42 mouse cellular contexts compared by ENCODE assay signal in the genomic region with DNA sequence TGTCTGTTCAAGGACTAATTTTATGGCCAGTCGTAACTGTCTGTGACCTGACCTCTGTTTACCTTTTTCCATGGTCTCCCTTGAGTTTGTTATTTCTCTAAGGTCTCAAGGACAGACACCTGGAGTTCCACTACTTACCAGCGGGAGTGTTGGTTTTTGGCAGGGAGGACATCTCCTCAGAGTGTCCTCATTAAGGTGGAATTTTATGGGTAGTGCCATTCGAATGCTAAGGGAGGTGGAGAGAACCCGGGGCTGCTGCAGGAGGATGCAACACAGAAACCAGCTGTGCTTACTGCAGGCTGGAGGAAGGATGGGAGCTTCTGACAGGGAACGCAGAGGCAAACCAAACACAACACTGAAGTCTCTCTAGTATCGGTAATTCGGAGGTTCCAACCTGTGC. TPM values are rescaled to one million over a fixed set of nuclear protein-coding genes. Genes with fewer than 3 reads are reported as not detected.
"Had no signal": no experiment of that assay in that cellular context is flagged by ENCODE, and none has a peak within 500 bp of the region (broad histone marks: within the 10 kb centered on the region; RNA-seq: fewer than 3 reads in every experiment).

No protein-coding gene starts in this region.

- H3K27me3 ChIP-seq: heart, embryonic 12.5 days; heart, embryonic 13.5 days; heart, embryonic 15.5 days; hindbrain, embryonic 12.5 days; hindbrain, embryonic 15.5 days; intestine, embryonic 15.5 days; kidney, embryonic 15.5 days had no signal

- H3K9me3 ChIP-seq: heart, embryonic 10.5 days; heart, embryonic 12.5 days; heart, embryonic 13.5 days; heart, embryonic 15.5 days; hindbrain, embryonic 12.5 days; hindbrain, embryonic 15.5 days; intestine, embryonic 15.5 days; kidney, embryonic 15.5 days had no signal

- DNase-seq: heart, postnatal 10 days; heart, postnatal 14 days; heart, postnatal 36 days; heart, postnatal 4 days; kidney, adult 11 months; kidney, adult 18-20 months; kidney, adult 2 months; kidney, adult 8-10 months; kidney, adult 9 months; kidney, postnatal 10 days; kidney, postnatal 14 days; kidney, postnatal 25 days; kidney, postnatal 36 days; kidney, postnatal 4 days; layer of hippocampus, adult 9-11 months; layer of hippocampus, postnatal 36 days had no signal

- H3K9ac ChIP-seq: heart, embryonic 12.5 days; heart, embryonic 13.5 days; heart, embryonic 15.5 days; hindbrain, embryonic 12.5 days; hindbrain, embryonic 14.5 days; hindbrain, embryonic 15.5 days; intestine, embryonic 15.5 days; kidney, embryonic 15.5 days had no signal

- ATAC-seq: hindbrain, embryonic 16.5 days; hindbrain, postnatal 0 days; inflammation-experienced regulatory T-cells, adult 6 months; intestine, embryonic 15.5 days; intestine, postnatal 0 days had no signal

- H3K36me3 ChIP-seq: heart, embryonic 10.5 days; heart, embryonic 12.5 days; heart, embryonic 13.5 days; heart, embryonic 15.5 days; hindbrain, embryonic 10.5 days; hindbrain, embryonic 12.5 days; hindbrain, embryonic 15.5 days; intestine, embryonic 15.5 days; kidney, embryonic 15.5 days had no signal

- H3K27ac ChIP-seq: heart, embryonic 10.5 days; heart, embryonic 13.5 days; heart, embryonic 15.5 days; hindbrain, embryonic 10.5 days; hindbrain, embryonic 12.5 days; hindbrain, embryonic 14.5 days; hindbrain, embryonic 15.5 days; hindbrain, postnatal 0 days; intestine, embryonic 15.5 days; kidney, embryonic 15.5 days; kidney, postnatal 0 days; layer of hippocampus, adult 2 months; left cerebral cortex, adult 2 months had no signal

- H3K4me3 ChIP-seq: heart, embryonic 10.5 days; heart, embryonic 12.5 days; heart, embryonic 13.5 days; heart, embryonic 15.5 days; hindbrain, embryonic 10.5 days; hindbrain, embryonic 12.5 days; hindbrain, embryonic 15.5 days; intestine, embryonic 15.5 days; kidney, embryonic 15.5 days; layer of hippocampus, adult 2 months; left cerebral cortex, adult 2 months had no signal

- H3K4me1 ChIP-seq: heart, embryonic 10.5 days; heart, embryonic 12.5 days; heart, embryonic 13.5 days; heart, embryonic 15.5 days; hindbrain, embryonic 10.5 days; hindbrain, embryonic 12.5 days; hindbrain, embryonic 15.5 days; intestine, embryonic 15.5 days; kidney, embryonic 15.5 days had no signal

- H3K4me2 ChIP-seq: heart, embryonic 11.5 days; heart, embryonic 12.5 days; heart, embryonic 13.5 days; heart, embryonic 15.5 days; hindbrain, embryonic 12.5 days; hindbrain, embryonic 14.5 days; hindbrain, embryonic 15.5 days; intestine, embryonic 15.5 days; kidney, embryonic 15.5 days had no signal

RNA-seq across cellular contexts. Expression of a gene that starts 36.0 kb away (rescaled TPM):
- polyA plus RNA-seq: heart, embryonic 10.5 days; heart, embryonic 11.5 days; heart, embryonic 12.5 days; heart, embryonic 13.5 days; heart, embryonic 14.5 days; heart, embryonic 15.5 days; heart, embryonic 16.5 days; heart, postnatal 0 days; hindbrain, embryonic 10.5 days; hindbrain, embryonic 11.5 days; hindbrain, embryonic 12.5 days; hindbrain, embryonic 14.5 days; hindbrain, embryonic 15.5 days; hindbrain, embryonic 16.5 days; hindbrain, postnatal 0 days; inflammation-experienced regulatory T-cells, adult 6 months; intestine, embryonic 14.5 days; intestine, embryonic 15.5 days; intestine, postnatal 0 days; kidney, adult 2 months; kidney, embryonic 14.5 days; kidney, embryonic 15.5 days; kidney, embryonic 16.5 days; kidney, postnatal 0 days; large intestine, adult 2 months had no signal

RNA-seq across cellular contexts. Expression of a gene that starts 41.1 kb away (rescaled TPM):
- polyA plus RNA-seq: heart, embryonic 10.5 days; heart, embryonic 11.5 days; heart, embryonic 12.5 days; heart, embryonic 13.5 days; heart, embryonic 14.5 days; heart, embryonic 15.5 days; heart, embryonic 16.5 days; heart, postnatal 0 days; hindbrain, embryonic 10.5 days; hindbrain, embryonic 11.5 days; hindbrain, embryonic 12.5 days; hindbrain, embryonic 14.5 days; hindbrain, embryonic 15.5 days; hindbrain, embryonic 16.5 days; hindbrain, postnatal 0 days; inflammation-experienced regulatory T-cells, adult 6 months; intestine, embryonic 14.5 days; intestine, embryonic 15.5 days; intestine, postnatal 0 days; kidney, adult 2 months; kidney, embryonic 14.5 days; kidney, embryonic 15.5 days; kidney, embryonic 16.5 days; kidney, postnatal 0 days; large intestine, adult 2 months had no signal
